Mouse (Mus musculus) right cerebral cortex, adult 18-20 months (tissue): ENCODE data around the gene Sost.
A peak's percentile ranks its signal among the peaks of the same experiment; 100 is the strongest.

Experiments
- DNase-seq: peaks from one replicate; pipeline ENCODE4 v3.0.0; 2022; ENCODE audit warnings: mixed read lengths

Sost gene

DNA sequence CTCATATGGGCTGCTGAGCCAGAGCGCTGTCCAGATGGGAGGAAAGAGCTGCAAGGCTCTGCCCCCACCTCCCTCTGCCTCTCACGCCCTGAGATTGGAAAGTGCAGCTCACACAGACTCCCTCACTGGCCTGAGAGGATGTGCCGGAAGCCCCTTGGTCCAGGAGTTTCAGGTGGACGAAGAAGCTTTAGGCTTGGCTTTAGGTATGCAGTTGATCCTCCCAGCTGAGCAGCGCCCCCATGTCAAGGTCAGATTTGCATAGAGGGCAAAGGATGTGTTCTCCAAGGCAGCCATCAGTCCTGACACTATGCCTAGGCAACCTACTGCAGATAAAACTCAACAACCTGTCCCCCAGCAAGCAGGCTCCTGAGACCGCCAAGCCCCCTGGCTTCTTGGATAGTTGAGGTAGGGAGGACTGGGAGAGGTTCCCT, 16.2 kb upstream of the Sost start:
- DNase-seq, result no peak

DNA sequence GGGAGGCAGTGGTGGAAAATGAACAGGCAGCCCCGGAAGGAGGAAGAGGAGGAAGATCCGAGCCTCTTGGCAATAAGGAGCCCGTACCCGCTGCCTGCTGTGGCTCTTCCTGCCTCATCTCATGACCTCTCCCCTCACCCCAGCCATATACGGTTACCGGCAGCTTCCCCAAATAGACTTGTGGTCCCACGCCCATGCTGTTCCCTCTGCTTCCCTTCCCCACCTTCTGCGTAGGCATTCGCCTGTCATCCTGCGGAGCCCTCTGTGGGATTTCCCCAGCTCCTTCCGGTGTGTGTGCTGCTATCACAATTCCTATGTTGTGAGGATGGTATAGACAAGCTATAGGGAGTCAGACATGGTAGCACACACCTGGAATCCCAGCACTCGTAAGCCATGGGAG, 15.0 kb upstream of the Sost start:
- DNase-seq, result peak; percentile 69

DNA sequence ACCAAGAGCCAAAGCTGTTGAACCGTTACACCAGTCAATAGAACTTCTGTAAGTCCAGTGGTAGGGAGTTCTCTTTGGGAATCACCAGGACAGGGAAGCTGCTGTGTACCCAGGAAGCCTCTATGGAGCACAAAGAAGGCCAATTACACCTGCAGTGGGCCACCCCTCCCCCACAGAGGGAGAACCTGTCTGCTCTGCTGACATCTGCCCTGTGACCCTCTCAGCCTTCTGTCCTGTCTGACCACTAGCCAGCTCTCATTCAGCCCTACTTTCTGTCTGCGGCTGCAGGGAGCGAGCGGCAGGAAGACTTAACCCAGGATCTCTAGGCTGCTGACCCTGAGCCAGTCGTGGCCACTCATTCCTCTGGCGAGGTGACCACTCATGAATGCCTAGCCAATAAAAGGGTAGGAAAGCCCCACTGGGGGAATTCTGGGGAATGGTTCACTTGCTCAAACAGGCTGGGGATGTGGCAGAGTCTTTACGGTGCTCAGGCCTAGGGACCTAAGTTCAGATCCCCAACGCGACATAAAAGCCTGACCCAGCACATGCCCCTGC, 13.9 kb upstream of the Sost start:
- no peak for DNase-seq

DNA sequence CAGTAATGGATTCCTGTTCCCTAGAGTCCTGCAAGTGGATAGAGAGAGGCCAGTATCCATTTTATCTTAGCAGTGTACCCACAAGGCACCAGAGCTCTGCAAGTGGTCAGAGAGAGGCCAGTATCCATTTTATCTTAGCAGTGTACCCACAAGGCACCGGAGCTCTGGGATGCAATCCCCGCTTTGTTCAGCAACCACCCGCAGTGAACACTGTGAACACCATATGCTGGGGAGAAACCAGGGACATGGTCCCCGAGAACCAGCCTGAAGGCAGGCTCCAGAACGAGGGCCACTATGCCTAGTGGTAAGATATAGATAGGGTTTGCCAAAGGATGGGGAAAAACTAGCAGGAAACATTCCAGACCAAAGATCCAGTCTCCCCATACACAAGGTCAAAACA, 12.3 kb upstream of the Sost start:
- no peak for DNase-seq

DNA sequence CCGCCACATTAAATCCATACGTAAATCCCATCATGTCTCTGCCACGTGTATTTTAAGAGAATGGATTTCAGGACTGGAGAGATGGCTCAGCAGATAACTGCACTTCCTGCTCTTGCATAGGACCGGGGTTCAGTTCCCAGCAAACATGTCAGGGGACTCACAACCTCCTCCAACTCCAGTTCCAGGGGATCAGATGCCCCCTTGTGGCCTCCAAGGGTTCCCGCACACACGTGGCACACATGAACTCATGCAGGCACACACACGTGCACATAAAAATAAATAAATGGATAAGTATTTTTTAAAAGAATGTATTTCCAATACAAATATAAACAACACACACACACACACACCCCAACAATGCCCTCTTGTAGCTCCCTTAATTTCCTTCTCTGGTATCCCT, 10.1 kb upstream of the Sost start:
- DNase-seq, result no peak

DNA sequence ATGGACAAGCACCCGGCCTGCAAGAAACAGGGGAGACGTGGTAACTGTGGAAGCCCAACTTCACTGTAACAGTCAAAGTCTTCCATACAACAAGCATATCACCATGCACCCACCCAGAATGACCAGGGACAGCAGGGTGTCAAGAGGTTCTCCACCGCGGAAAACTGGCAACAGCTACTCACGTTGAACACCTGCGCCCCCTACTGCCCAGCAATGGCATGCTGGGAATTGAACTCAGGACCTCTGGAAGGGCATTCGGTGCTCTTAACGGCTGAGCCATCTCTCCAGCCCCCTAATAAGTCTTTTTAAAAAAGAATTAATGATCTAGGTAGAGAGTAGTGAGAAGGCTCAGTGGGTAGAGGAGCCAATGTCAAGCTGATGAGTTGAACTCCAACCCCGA, 8.1 kb upstream of the Sost start:
- no peak for DNase-seq

DNA sequence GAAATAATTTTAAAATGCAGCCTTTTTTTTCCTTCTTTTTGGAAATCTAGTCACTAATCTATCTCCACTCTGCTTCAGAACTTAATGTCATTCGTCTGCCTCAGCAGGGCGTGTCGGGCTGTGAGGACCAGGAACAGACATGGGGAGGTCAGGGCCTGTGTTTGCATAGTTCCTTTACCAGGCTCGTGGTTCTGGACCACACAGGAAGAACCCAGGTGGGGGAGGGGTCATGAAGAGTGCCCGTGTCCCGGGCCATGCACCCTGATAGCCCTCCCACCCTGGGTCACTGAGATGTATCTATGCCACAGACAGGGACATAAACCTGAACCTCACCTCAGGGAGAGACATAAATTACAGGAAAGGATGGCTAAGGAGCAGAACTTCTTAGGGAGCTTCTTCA, 7.4 kb upstream of the Sost start:
- no peak for DNase-seq

DNA sequence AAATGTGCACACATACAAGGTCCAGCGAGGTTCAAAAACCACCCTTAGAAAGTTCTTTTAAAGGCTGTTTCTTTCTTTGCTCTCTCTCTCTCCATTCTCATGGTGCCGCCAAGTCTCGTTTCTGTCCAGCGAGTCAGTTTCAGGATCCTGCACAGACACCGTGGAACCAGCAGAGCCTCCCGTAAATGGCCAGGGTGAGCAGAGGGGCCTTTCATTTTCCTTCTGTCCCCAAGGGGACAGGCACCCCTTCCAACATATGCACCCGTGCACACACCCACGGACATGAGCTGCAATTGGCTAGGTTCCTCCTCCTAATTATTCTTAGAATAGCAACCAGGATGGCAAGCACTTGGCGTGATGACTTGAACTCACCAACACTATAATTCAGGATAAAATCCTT, 6.7 kb upstream of the Sost start:
- DNase-seq, result no peak

DNA sequence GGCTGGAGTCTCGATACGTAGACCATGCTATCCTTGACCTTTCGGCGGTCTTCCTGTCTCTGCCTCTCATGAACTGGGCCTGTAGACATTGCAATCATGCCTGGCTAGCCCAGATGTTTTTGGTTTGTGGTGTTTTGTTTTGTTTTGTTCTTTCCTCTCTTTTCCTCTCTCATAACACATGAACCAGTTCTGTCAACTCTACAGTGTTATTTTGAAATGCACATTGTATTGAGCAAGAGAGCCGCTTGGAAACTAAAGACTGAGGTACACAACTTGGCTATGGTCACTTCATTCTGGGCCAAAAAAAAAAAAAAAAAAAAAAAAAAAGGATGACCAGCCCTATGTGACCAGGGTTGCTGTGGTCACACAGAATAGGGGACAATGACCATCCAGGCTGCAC, 5.8 kb upstream of the Sost start:
- no peak for DNase-seq

DNA sequence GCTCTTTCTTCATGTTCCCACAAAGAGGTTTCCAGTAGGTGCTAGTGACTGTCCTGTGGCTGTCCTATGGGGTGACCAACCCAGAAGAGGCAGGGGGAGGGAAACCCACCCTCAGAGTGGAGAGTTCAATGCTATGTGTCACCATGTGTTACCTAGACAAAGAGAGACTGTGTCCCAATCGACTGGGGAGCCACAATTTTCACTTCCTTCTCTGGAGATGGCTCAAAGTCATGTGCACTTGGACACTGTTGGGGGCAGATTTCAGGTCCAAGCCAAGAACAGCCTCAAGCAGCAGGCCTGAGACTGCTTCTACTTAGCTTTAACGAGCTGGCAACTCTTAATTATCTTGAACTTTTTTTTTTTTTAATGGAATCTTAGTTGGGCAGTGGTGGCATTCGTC, 5.3 kb upstream of the Sost start:
- no peak for DNase-seq

DNA sequence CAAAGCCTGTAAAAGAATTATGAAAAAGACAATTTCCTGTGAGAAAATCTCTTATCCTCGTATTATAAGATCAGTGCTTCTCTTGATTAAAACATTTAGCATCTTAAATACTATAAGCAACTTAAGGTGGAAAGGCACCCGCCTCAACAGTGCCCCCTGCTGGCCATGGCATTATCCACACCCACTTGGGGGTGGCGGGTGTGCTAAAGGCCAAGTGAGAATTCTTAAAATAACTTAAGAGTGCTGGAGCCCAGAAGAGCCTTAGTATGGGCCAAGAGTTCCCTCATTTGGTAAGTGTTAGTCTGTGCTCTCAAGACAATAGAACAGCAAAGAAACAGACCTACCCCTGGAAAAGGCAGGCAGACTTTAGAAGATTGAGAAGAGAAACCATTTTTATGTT, 4.6 kb upstream of the Sost start:
- no peak for DNase-seq

DNA sequence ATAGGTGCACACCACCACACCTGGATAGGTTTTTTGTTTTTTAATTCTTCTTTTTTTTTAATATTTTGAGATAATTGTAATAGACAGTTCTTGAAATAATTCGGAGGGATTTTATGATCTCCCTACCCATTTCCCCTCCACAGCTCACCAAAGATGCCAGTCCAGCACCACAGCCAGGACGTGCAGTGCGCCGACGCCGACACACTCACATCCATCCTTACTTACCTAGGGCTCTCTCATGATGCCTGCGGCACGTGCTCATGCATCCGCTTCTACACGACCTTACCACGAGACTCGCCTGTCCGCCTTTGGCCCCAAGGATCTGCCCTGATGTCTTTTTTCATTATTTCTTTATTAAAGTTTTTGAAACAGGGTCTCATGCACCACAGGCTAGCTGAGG, 3.0 kb upstream of the Sost start:
- no peak for DNase-seq

DNA sequence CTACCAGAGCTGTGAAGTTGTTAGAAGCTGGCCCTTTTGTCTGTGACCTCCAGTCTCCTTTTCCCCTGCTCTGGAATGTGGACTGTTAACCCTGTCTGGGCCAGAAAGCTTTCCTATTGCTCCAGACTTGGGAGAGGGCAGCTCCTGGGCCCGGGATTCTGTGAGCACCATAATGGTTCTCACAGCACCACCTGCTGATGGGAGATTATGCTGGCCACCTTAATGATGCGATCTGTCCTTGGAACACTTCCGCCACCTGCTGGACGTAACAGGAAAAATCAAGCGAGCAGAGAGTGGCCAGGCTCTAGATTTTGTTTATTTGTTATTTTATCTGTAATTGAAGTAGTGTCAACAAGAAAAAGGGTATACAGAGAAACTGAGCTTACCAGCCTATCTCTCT, 2.0 kb upstream of the Sost start:
- peak; percentile 81 for DNase-seq

DNA sequence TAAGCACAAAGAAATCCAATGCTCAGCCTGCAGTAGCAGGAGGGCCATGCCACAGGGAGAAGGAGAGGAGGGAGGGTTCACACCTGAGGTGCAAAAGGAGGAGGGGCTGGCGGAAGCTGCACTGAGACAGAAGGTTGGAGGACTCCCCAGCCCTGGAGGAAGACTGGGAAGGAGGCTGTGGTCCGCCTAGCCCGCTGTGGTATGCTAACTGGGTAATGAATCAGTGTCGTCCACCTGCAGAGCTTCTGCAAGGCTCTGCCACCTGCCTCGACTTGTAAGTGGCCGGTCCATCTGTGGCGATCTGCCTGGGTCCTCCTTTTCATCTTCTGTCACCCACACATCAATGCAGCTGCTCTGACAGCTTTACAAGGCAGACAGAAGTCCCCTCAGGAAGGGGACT, 1.5 kb upstream of the Sost start:
- no peak for DNase-seq

DNA sequence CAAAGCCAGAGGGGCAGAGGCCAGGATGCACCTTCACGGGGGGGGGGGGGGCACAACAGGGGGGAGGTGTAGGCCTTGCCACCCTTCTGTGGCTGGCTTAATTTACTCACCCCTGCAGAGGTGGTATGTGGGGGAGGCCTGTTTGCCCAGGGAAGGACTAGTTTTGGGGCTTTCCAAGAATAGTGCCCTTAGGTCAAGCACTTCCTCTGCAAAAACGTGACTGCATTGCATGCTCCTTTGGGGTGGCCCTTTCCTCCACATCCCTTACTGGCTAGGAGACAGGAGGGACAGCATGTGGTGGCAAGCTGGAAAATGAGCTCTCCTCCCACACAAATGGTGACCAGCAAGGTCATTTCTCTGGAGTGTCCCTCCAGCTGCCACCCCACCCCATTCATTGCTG, 1.3 kb downstream of the Sost start:
- DNase-seq, result no peak

DNA sequence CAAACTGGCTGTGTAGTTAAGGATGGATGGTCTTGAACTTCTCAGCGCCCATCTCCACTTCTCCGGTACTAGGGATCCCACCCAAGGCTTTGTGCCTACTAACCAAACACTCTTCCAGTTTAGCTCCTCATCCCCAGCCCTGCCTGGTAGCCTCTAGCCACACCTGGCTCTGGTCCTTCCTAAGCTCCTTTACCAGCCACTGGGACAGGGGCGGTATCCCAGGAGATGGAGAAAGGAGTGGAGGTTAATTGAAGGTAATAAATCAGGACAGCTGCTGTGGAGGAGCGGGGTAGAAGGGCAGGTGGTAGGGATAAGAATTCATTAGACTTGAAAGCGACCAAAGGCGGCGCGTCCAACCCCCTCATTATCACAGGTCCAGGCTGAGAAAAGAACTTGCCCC, 2.2 kb downstream of the Sost start:
- DNase-seq, result no peak

DNA sequence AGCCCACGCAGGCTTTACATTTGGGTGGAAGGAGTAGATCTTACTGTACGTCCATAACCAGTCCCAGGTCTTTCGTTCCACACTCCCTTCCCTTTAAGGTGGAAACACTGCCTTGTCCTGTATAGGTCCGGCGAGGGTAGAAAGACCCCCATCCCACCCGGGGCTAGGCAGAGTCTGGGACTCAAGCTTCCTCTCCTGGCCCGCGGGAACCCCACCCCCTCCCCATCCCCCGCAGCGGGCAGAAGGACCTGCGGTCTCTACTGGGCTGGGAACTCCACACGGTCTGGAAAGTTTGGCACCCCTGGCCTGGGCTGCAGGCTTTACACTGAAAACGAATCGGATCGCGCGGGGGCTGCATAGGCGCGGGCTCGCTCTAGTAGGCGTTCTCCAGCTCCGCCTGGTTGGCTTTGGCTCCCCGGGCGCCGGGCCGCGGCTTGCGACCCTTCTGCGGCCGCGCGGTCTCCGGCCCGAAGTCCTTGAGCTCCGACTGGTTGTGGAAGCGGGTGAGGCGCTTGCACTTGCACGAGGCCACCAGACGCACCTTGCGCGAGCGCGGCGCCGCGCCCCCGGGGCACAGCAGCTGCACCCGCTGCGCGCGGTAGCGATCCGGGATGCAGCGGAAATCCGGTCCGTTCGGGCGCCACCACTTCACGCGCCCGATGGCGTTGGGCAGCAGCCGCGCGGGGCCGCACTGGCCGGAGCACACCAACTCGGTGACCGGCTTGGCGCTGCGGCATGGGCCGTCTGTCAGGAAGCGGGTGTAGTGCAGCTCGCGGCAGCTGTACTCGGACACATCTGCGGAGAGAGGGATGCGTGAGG, 3.1 kb downstream of the Sost start:
- no peak for DNase-seq

DNA sequence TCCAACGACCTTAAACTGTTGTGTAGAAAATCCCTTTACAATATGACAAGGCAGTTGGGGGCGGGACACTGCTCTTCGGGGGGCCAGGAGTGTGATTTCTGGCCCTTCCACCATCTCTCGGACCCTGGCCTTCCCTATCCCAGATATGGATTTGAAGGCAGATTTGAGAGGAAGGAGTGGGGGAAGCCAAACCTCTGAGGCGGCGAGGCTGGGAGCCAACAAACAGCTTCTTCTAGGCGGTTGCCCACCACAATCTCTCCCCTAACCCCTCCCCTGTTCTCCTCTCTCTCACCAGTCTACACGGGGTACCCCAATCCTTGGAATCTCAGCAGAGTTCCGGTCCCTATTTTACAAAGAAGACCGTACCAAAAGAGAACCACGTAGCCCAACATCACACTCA, 3.8 kb downstream of the Sost start:
- DNase-seq, result no peak

DNA sequence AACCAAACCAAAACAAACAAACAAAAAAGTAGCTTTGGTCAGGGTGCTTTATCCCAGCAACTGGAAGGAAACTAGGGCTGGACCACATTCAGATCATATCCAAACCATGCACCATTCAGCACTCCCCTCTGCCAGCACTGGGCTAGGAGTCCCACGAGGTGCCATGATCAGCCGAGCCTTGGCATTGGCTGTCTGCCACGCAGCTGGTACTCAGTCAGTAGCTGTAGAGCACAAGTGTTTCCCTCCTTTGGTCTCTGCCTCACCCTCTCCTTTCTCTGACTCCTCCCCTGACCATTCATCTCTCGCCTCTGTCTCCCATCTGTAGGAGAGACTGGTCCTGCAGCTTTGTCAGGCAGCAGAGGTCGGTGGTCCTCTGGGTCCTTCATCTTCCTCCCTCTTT, 9.3 kb downstream of the Sost start:
- DNase-seq, result no peak

DNA sequence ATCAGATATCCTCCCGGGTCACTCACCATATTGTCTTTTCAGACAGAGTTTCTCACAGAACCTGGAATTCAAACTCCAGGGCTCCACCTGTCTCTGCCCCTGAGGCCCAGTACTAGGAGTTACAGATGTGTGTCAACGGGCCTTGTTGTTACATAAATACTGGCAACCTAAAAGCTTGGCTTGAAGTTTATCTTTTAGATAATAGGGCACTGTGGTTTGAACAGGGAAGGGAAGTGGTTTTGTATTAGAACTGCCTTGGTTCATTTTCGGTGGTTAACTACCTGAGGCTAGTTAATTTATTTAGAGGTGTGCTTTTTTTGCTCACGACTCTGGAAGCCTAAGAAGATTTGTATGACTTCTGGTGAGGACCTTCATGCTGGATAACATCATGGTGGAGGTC, 13.4 kb downstream of the Sost start:
- DNase-seq, result no peak

DNA sequence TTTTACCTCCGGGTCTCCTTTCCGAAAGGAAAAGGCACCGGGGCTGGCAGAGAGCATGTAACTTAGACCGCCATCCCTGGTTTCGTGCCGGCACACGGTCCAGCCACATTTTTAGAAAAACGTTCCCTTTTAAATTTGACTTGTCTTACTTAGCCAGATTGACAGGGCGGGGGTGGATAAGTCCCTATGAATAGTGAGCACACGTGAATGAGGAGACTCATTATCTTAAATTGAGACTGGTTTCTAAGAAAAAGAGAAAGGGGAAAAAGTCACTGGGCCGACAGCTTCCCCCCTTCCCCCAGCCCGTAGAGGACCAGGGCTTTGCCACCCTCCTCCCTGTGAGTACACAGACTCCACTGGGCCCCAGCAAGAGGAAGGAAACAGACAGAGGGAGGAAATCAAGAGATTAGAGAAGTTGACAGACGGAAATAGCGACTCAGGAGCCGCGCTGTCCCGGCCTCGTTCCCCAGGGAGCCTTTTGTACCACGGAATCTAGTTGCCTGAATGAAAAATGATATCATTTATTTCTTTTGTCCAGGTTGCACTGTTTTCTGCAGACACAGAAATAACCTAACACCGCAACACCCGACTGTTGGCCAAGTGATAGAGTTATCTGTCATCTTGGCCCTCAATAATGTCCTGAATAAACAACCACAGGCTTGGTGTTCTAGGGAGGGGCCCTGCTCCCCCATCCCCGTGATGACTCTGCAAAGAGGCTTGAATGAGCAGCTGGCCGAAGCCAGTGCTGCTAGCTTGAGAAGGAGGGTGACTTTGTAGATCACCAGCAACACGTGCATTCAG, 14.1 kb downstream of the Sost start:
- no peak for DNase-seq

DNA sequence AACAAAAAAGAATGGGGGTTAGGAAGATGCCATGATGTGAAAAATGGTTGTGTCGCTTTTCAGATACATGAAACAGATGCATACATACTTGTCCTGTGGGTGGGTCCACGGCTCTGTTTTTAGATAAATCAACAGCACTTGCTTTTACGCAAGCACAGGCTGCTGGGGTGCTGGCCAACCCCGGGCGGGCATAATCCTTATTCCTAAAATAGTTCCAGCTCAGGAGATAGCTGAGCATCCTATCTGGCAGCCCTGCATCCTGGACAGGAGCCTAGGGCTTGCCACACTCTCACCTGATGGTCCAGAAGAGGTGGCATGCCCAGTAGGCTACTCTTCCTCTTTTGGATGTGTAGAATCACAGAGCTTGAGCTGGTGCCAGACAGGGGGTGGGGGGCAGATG, 16.8 kb downstream of the Sost start:
- no peak for DNase-seq

DNA sequence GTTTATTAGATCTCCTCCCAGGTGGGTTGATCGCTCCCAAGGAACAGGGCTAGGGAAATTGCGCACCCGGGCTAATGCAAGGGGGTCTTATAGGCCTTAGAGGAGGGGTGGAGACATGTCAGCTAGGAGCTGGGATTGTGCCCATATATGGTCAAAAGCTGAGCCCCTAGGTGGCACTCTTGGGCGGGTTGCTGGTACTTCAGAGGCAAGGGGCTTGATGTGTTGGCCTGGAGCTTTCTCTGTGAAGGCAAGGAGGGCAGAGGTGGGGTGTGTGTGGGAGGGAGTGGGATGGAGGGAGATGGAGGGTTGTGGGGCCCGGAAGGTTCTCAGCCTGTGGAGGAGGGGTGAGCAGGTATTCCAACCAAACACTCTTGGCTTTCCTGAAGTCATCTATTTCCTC, 20.3 kb downstream of the Sost start:
- no peak for DNase-seq

DNA sequence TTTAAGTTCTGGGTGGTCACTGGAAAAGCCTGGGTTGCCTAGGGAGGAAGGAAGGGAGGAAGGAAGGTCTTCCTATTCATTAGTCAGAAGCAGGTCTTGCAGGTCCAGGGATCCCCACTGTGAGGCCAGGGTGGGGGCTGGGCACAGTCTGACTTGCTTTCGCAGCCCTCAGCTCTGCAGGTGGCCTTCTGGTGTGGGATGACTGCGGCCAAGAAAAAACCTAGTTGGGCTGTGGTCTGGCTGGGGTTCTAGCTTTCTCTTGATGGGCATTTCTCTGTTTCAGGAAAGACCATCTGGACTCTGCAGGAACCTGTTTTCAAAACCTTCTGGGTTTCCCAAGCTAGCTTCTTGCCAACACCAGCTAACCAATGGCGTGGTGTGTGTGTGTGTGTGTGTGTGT, 23.8 kb downstream of the Sost start:
- no peak for DNase-seq
